ENCODE assay signal across 17 mouse cellular contexts in the genomic region with DNA sequence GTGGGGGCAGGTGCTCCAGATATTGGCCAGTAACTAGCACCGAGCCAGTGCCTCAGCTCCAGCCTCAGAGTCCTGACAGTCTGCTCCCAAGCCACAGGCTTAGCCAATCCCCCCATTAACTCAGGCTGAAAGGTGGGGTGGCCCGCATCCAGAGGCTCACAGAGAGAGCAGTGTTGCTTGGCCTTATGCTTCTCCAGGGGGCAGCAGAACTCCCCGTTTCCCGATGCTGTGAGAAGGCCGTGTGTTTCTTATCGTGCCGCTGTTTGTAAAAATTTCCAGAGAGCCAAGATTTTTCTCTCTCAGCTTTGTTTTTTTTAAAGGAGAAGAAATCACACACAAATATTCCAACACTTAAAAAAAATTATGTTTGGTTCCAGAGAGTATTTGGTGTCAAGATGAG. TPM values are rescaled to one million over a fixed set of nuclear protein-coding genes. Genes with fewer than 3 reads are reported as not detected.
A peak's percentile ranks its signal among the peaks of the same experiment; 100 is the strongest.
DNase-seq lines count a peak whose midpoint lies in the region; ATAC-seq and TF ChIP-seq lines count a peak whose summit lies in the region.
"Had no signal": no experiment of that assay in that cellular context is flagged by ENCODE, and none has a peak within 500 bp of the region (broad histone marks: within the 10 kb centered on the region; RNA-seq: fewer than 3 reads in every experiment).

No protein-coding gene starts in this region.

- H3K9ac ChIP-seq in forebrain, postnatal 0 days: no peak overlapping the region
- no peak overlapping the region for H3K9ac ChIP-seq in forebrain, embryonic 16.5 days (replicated peaks; ENCODE audit: low read depth, low read length)
- H3K9ac ChIP-seq in embryonic facial prominence, embryonic 14.5 days (ENCODE audit: low read depth, low read length): no peak overlapping the region
- H3K9ac ChIP-seq: neural tube, embryonic 15.5 days had no signal

- no peak for DNase-seq in forebrain, postnatal 0 days
- no peak for DNase-seq in layer of hippocampus, adult 2 months (ENCODE audit: low spot score in 2 of 2)
- DNase-seq in layer of hippocampus, adult 9-10 months (ENCODE audit: low spot score): no peak
- peak; percentile 30 for DNase-seq in ES-CJ7 (ENCODE audit: low read depth, low spot score)
- peak; percentile 63 for DNase-seq in embryonic facial prominence, embryonic 14.5 days (ENCODE audit: low spot score)
- no peak for DNase-seq in left cerebral cortex, adult 18-20 months (ENCODE audit: low spot score in 2 of 2)
- no peak for DNase-seq in cerebellum, adult 8-10 months
- DNase-seq: cerebellum, adult 9-11 months; heart, postnatal 4 days; kidney, adult 18-20 months; layer of hippocampus, adult 9-11 months; thymus, adult 18-20 months had no signal

- no peaks in the 10 kb centered on the region for H3K9me3 ChIP-seq in forebrain, postnatal 0 days (ENCODE audit: low read length)
- peaks cover 3% of the 10 kb centered on the region for H3K9me3 ChIP-seq in forebrain, embryonic 16.5 days (ENCODE audit: control insufficient read depth, low read length)
- 0 out of 2 replicates have a peak, but pooled peaks cover 5% of the 10 kb centered on the region for H3K9me3 ChIP-seq in embryonic facial prominence, embryonic 14.5 days (ENCODE audit: control insufficient read depth, low read length)

- no peak overlapping the region for H3K4me2 ChIP-seq in forebrain, postnatal 0 days (ENCODE audit: low read depth)
- H3K4me2 ChIP-seq in forebrain, embryonic 16.5 days (ENCODE audit: low read length): no peak overlapping the region
- H3K4me2 ChIP-seq in embryonic facial prominence, embryonic 14.5 days (ENCODE audit: low read depth, low read length): no peak overlapping the region
- H3K4me2 ChIP-seq: neural tube, embryonic 15.5 days had no signal

- WGBS in forebrain, postnatal 0 days: 20% methylated on average over 7 of the region's 7 CpGs
- 19% methylated on average over 7 of the region's 7 CpGs for WGBS in forebrain, embryonic 16.5 days
- 16% methylated on average over 7 of the region's 7 CpGs for WGBS in embryonic facial prominence, embryonic 14.5 days

- H3K4me1 ChIP-seq in forebrain, postnatal 0 days (ENCODE audit: insufficient read depth): no peaks in the 10 kb centered on the region
- 0 out of 2 replicates have a peak, but pooled peaks cover 3% of the 10 kb centered on the region for H3K4me1 ChIP-seq in forebrain, embryonic 16.5 days (replicated peaks; ENCODE audit: control insufficient read depth, insufficient read depth, low read length)
- H3K4me1 ChIP-seq in embryonic facial prominence, embryonic 14.5 days (ENCODE audit: control insufficient read depth, insufficient read depth, low read length): peaks cover 3% of the 10 kb centered on the region; the same call in 1 of the 2 replicates
- H3K4me1 ChIP-seq: neural tube, embryonic 15.5 days had no signal

- no peak overlapping the region for H3K4me3 ChIP-seq in forebrain, postnatal 0 days (ENCODE audit: low read depth, low read length)
- H3K4me3 ChIP-seq in forebrain, embryonic 16.5 days (replicated peaks; ENCODE audit: low read length): no peak overlapping the region
- no peak overlapping the region for H3K4me3 ChIP-seq in layer of hippocampus, adult 2 months
- H3K4me3 ChIP-seq in embryonic facial prominence, embryonic 14.5 days (ENCODE audit: low read depth, low read length): no peak overlapping the region
- H3K4me3 ChIP-seq: limb, embryonic 10.5 days; neural tube, embryonic 15.5 days had no signal

- TF ChIP-seq CTCF in forebrain, postnatal 0 days (IDR thresholded peaks at IDR 0.05; ENCODE audit: low read depth): peak; percentile 40; the same call in 1 of the 2 replicates
- peak; percentile 40 for TF ChIP-seq CTCF in layer of hippocampus, adult 2 months (conservative IDR thresholded peaks at IDR 0.05)

- no peaks in the 10 kb centered on the region for H3K36me3 ChIP-seq in forebrain, postnatal 0 days (ENCODE audit: insufficient read depth)
- H3K36me3 ChIP-seq in forebrain, embryonic 16.5 days (ENCODE audit: control insufficient read depth, insufficient read depth): no peaks in the 10 kb centered on the region
- no peaks in the 10 kb centered on the region for H3K36me3 ChIP-seq in embryonic facial prominence, embryonic 14.5 days (ENCODE audit: control insufficient read depth, insufficient read depth, low read length)
- H3K36me3 ChIP-seq: G1E; limb, embryonic 10.5 days; neural tube, embryonic 15.5 days had no signal

- no peak overlapping the region for H3K27ac ChIP-seq in forebrain, postnatal 0 days (ENCODE audit: low read depth, low read length)
- H3K27ac ChIP-seq in forebrain, embryonic 16.5 days (ENCODE audit: low read length): no peak overlapping the region
- H3K27ac ChIP-seq in layer of hippocampus, adult 2 months: no peak overlapping the region
- H3K27ac ChIP-seq in embryonic facial prominence, embryonic 14.5 days (replicated peaks; ENCODE audit: low read depth, low read length): no peak overlapping the region
- H3K27ac ChIP-seq: limb, embryonic 10.5 days; neural tube, embryonic 15.5 days had no signal

- H3K27me3 ChIP-seq in forebrain, postnatal 0 days (ENCODE audit: insufficient read depth, low read length): no peaks in the 10 kb centered on the region
- no peaks in the 10 kb centered on the region for H3K27me3 ChIP-seq in forebrain, embryonic 16.5 days (replicated peaks; ENCODE audit: control insufficient read depth, insufficient read depth, low read length)
- H3K27me3 ChIP-seq in embryonic facial prominence, embryonic 14.5 days (replicated peaks; ENCODE audit: control insufficient read depth, insufficient read depth, low read length): no peaks in the 10 kb centered on the region; the same call in 1 of the 2 replicates
- H3K27me3 ChIP-seq: neural tube, embryonic 15.5 days had no signal

- peak; percentile 69 for ATAC-seq in forebrain, postnatal 0 days
- ATAC-seq in forebrain, embryonic 16.5 days: no peak
- no peak for ATAC-seq in embryonic facial prominence, embryonic 14.5 days (ENCODE audit: low read depth)
- ATAC-seq: activated CD4-positive, CD25-positive, alpha-beta regulatory T cell, adult 4 months had no signal

RNA-seq across cellular contexts. Expression of gene Clic5, which starts 56.2 kb away (rescaled TPM):
- total RNA-seq in forebrain, postnatal 0 days (2014; rRNA removed): 1.00 and 1.4 TPM in 2 replicates
- 0.25 and 0.35 TPM in 2 replicates for polyA plus RNA-seq in forebrain, postnatal 0 days (2015; fragmentation: Nextera tagmentation; extraction: Ambion mirVana)
- 0.18 and 0.25 TPM in 2 replicates for polyA plus RNA-seq in forebrain, embryonic 16.5 days (2015; fragmentation: Nextera tagmentation; extraction: Ambion mirVana)
- 1 to 10 TPM; 3.3 to 4.2 TPM for total RNA-seq in layer of hippocampus, adult 2 months (2021)
- 0.57 and 0.59 TPM in 2 replicates for polyA plus RNA-seq in embryonic facial prominence, embryonic 14.5 days (2014; fragmentation: Nextera tagmentation; extraction: Ambion mirVana)
- 1 to 10 TPM; 3.7 to 4.9 TPM for total RNA-seq in left cerebral cortex, adult 18-20 months (2021)
- polyA plus RNA-seq: G1E had no signal

Comparison
In these comparisons a context has a peak if more than half of its experiments do, and no peak if none do; other contexts are left out.
1. DNase-seq: peak in ES-CJ7 (single experiment) and embryonic facial prominence, embryonic 14.5 days (single experiment); none in forebrain, postnatal 0 days (single experiment), layer of hippocampus, adult 2 months (0 of 2), layer of hippocampus, adult 9-10 months (single experiment), left cerebral cortex, adult 18-20 months (0 of 2) and cerebellum, adult 8-10 months (single experiment).